Mouse (Mus musculus) embryonic fibroblast, embryonic 13.5 days (primary cell): ENCODE data around the gene Gins2.

Experiments used
- CTCF ChIP-seq: IDR thresholded peaks from 2 replicates; pipeline ENCODE4 v1.5.1; 2011; ENCODE audit warnings: mild to moderate bottlenecking, control low read depth, low read length, moderate library complexity, borderline replicate concordance; ENCODE audit not compliant: insufficient read depth
- POLR2A ChIP-seq: IDR thresholded peaks from 2 replicates; pipeline ENCODE4 v1.6.1; 2011; ENCODE audit warnings: low read depth, mild to moderate bottlenecking, control low read depth, low read length, moderate library complexity

- no peak for TF ChIP-seq POLR2A
- no peak for TF ChIP-seq CTCF
Observed at GRCm38 (mm10) chr8:120530954-120531656, 58.0 kb downstream of the Gins2 start.
